ENCODE assay signal across 25 mouse cellular contexts in the genomic region with DNA sequence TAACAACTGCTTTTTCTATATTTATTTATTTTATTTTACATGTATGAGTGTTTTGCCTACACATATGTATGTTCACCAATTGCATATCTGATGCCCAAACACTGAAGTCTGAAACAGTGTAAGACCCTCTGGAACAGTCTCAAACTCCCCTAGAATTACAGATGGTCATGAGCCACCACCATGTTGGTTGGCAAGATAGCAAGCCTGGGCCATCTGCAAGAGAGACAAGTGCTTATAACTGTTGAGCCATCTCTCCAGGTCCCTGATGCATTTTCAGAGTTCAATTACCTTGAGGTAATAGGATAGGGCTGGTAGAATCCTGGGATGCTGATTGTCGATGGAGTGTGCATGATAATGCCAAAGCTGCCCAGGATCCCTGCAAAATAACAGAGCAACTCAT.
"Had no signal": no experiment of that assay in that cellular context is flagged by ENCODE, and none has a peak within 500 bp of the region (broad histone marks: within the 10 kb centered on the region; RNA-seq: fewer than 3 reads in every experiment).

No protein-coding gene starts in this region.

- H3K9me3 ChIP-seq: limb, embryonic 10.5 days; limb, embryonic 13.5 days; liver, embryonic 12.5 days; liver, embryonic 15.5 days; lung, embryonic 15.5 days; neural tube, embryonic 12.5 days; neural tube, embryonic 15.5 days; stomach, embryonic 15.5 days had no signal

- H3K9ac ChIP-seq: limb, embryonic 13.5 days; liver, embryonic 12.5 days; liver, embryonic 15.5 days; lung, embryonic 15.5 days; neural tube, embryonic 12.5 days; neural tube, embryonic 15.5 days; stomach, embryonic 15.5 days had no signal

- H3K4me1 ChIP-seq: limb, embryonic 10.5 days; limb, embryonic 13.5 days; liver, embryonic 12.5 days; liver, embryonic 15.5 days; neural tube, embryonic 12.5 days; stomach, embryonic 15.5 days had no signal

- H3K4me2 ChIP-seq: limb, embryonic 13.5 days; liver, embryonic 12.5 days; liver, embryonic 15.5 days; lung, embryonic 15.5 days; midbrain, embryonic 11.5 days; neural tube, embryonic 12.5 days; neural tube, embryonic 15.5 days; stomach, embryonic 15.5 days had no signal

- H3K27me3 ChIP-seq: limb, embryonic 13.5 days; liver, embryonic 12.5 days; liver, embryonic 15.5 days; lung, embryonic 15.5 days; megakaryocyte, embryonic 14.5 days; neural tube, embryonic 12.5 days; neural tube, embryonic 15.5 days; stomach, embryonic 15.5 days had no signal

- ATAC-seq: liver, embryonic 12.5 days had no signal

- H3K27ac ChIP-seq: limb, embryonic 10.5 days; limb, embryonic 13.5 days; liver, embryonic 12.5 days; liver, embryonic 15.5 days; lung, embryonic 15.5 days; neural tube, embryonic 12.5 days; neural tube, embryonic 15.5 days; stomach, embryonic 15.5 days had no signal

- H3K4me3 ChIP-seq: limb, embryonic 10.5 days; limb, embryonic 13.5 days; liver, embryonic 12.5 days; liver, embryonic 15.5 days; lung, embryonic 15.5 days; megakaryocyte, embryonic 14.5 days; neural tube, embryonic 12.5 days; neural tube, embryonic 15.5 days; stomach, embryonic 15.5 days had no signal

- H3K36me3 ChIP-seq: limb, embryonic 10.5 days; limb, embryonic 13.5 days; liver, embryonic 12.5 days; liver, embryonic 15.5 days; lung, embryonic 15.5 days; neural tube, embryonic 12.5 days; neural tube, embryonic 15.5 days; stomach, embryonic 15.5 days had no signal

- DNase-seq: kidney, adult 18-20 months; kidney, adult 9 months; kidney, postnatal 14 days; kidney, postnatal 4 days; layer of hippocampus, adult 9-11 months; layer of hippocampus, postnatal 36 days; liver; lung, adult 18-20 months; lung, postnatal 10 days; lung, postnatal 36 days; midbrain, embryonic 14.5 days; retina, postnatal 1 day; right cerebral cortex, postnatal 25 days; spleen, adult 18-20 months; thymus, postnatal 25 days had no signal
